Comparison of ENCODE assay signal across 8 mouse cellular contexts in genomic region chr14:21499011-21499581, GRCm38 (mm10). TPM values are rescaled to one million over a fixed set of nuclear protein-coding genes. Genes with fewer than 3 reads are reported as not detected.
A peak's percentile ranks its signal among the peaks of the same experiment; 100 is the strongest.
DNase-seq lines count a peak whose midpoint lies in the region; ATAC-seq and TF ChIP-seq lines count a peak whose summit lies in the region.

No protein-coding gene starts in this region.

- DNase-seq in urinary bladder, postnatal 14 days (ENCODE audit: low spot score) = peak; percentile 36
- DNase-seq in urinary bladder, postnatal 10 days (ENCODE audit: low spot score) = no peak
- DNase-seq in embryo, embryonic 9.5 days (ENCODE audit: extremely low spot score) = peak; percentile 76
- DNase-seq in heart, postnatal 25 days (ENCODE audit: low spot score) = peak; percentile 8
- DNase-seq in layer of hippocampus, adult 8-10 months (ENCODE audit: low spot score in 2 of 2) = peak; percentile 35 to 43
- DNase-seq in lung, postnatal 0 days (ENCODE audit: low spot score) = peak; percentile 42
- DNase-seq in retina, embryonic 14.5 days (ENCODE audit: low spot score) = peak; percentile 64

- H3K4me3 ChIP-seq in lung, postnatal 0 days (ENCODE audit: low read depth, low read length) = peak overlapping the region; percentile 80

- intact Hi-C loops in heart, postnatal 25 days (cut with DNase I) = loop anchor here (5.0 kb wide), 2 partner anchors 53 to 248 kb away; no protein-coding TSS in a partner anchor

- no peaks in the 10 kb centered on the region for H3K27me3 ChIP-seq in lung, postnatal 0 days (replicated peaks; ENCODE audit: insufficient read depth, low read length)

- peak overlapping the region; percentile 62 for H3K9ac ChIP-seq in lung, postnatal 0 days (replicated peaks; ENCODE audit: low read depth)

- TF ChIP-seq EP300 in lung, postnatal 0 days (IDR thresholded peaks at IDR 0.05) = no peak

- H3K27ac ChIP-seq in lung, postnatal 0 days (ENCODE audit: low read length) = peak overlapping the region; percentile 87

- H3K36me3 ChIP-seq in lung, postnatal 0 days (ENCODE audit: insufficient read depth, low read length) = no peaks in the 10 kb centered on the region

- peak; percentile 39 for TF ChIP-seq CTCF in lung, postnatal 0 days (IDR thresholded peaks at IDR 0.05)

- ATAC-seq in lung, postnatal 0 days = no peak
- ATAC-seq in monocyte, adult 5-6 weeks (replicated peaks; ENCODE audit: insufficient number of reproducible peaks, low FRiP score, low TSS enrichment, poor library complexity, severe bottlenecking) = no peak

- H3K4me1 ChIP-seq in lung, postnatal 0 days (ENCODE audit: insufficient read depth, low read depth, low read length) = peaks cover 7% of the 10 kb centered on the region; the same call in 1 of the 2 replicates

- peak overlapping the region; percentile 99 for H3K4me2 ChIP-seq in lung, postnatal 0 days (replicated peaks; ENCODE audit: low read depth, low read length)

- no peaks in the 10 kb centered on the region for H3K9me3 ChIP-seq in lung, postnatal 0 days (ENCODE audit: low read length)

- WGBS in lung, postnatal 0 days = under 1% methylated on average over 29 of the region's 33 CpGs

RNA-seq across cellular contexts. Expression of gene Kat6b, which starts 17.9 kb away (rescaled TPM):
- 10 to 100 TPM; 28.1 to 32.6 TPM for total RNA-seq in heart, postnatal 25 days (2021)
- total RNA-seq in layer of hippocampus, adult 8-10 months (2022) = 100 to 1,000 TPM; 102 to 111 (median 107) TPM
- polyA plus RNA-seq in lung, postnatal 0 days (2015; fragmentation: Nextera tagmentation; extraction: Ambion mirVana) = 5.3 and 6.1 TPM in 2 replicates
- 15.1 to 22.6 TPM (median 15.1 TPM) in 3 replicates for total RNA-seq in monocyte, adult 5-6 weeks (2017)
